Comparison of ENCODE assay signal across 8 mouse cellular contexts in genomic region chr8:20285523-20285922, GRCm38 (mm10).
DNase-seq lines count a peak whose midpoint lies in the region; TF ChIP-seq lines count a peak whose summit lies in the region.
"Not testable (repeated sequence)": the region's sequence is repeated elsewhere in the genome, so short reads cannot be mapped to it uniquely, and the experiment has no call there.

No protein-coding gene starts in this region.

- not testable (repeated sequence) for H3K9ac ChIP-seq in MEL (ENCODE audit: control insufficient read depth, low read depth, low read length, poor library complexity, severe bottlenecking); heart, adult 2 months (ENCODE audit: low read depth, low read length)

- not testable (repeated sequence) for H3K4me1 ChIP-seq in MEL (ENCODE audit: control insufficient read depth in 1 of 2, insufficient read depth in 2 of 2, low read length in 2 of 2); heart, adult 2 months (ENCODE audit: control insufficient read depth, insufficient read depth, low read length)

- not testable (repeated sequence) for H3K27me3 ChIP-seq in MEL (ENCODE audit: control insufficient read depth in 1 of 2, insufficient read depth in 2 of 2, low read length in 2 of 2); heart, adult 2 months (ENCODE audit: control insufficient read depth, insufficient read depth, low read length)

- not testable (repeated sequence) for TF ChIP-seq EP300 in MEL (IDR thresholded peaks at IDR 0.05; ENCODE audit: low read depth in 1 of 2, low read length in 2 of 2); heart, adult 2 months (IDR thresholded peaks at IDR 0.05; ENCODE audit: insufficient read depth, low read depth, low read length)

- intact Hi-C loops in heart, adult 2 months (cut with DNase I) = not testable (repeated sequence)

- H3K27ac ChIP-seq in MEL (ENCODE audit: control insufficient read depth, low read depth, low read length); heart, adult 2 months: not testable (repeated sequence)

- not testable (repeated sequence) for TF ChIP-seq RAD21 in MEL (IDR thresholded peaks at IDR 0.05; ENCODE audit: low read depth, low read length)

- DNase-seq in A20 (ENCODE audit: low read depth, low spot score) (peak; percentile 45), MEL (ENCODE audit: low read depth, low spot score) (peak; percentile 14), NIH3T3 (ENCODE audit: low read depth) (peak; percentile 3), ZHBTc4 (ENCODE audit: low read depth, low spot score) (peak; percentile 4)
- DNase-seq in heart, adult 2 months = peak; percentile 6 to 20
- peak; percentile 2 for DNase-seq in kidney, postnatal 14 days
- DNase-seq in testis, postnatal 14 days (ENCODE audit: low spot score) = peak; percentile 3
- DNase-seq in yolk sac, embryonic 10.5 days (ENCODE audit: low spot score) = peak; percentile 0

- not testable (repeated sequence) for H3K9me3 ChIP-seq in MEL (replicated peaks; ENCODE audit: insufficient read depth, low read length)

- 92% methylated on average over 2 of the region's 3 CpGs for WGBS in heart, adult 2 months

- not testable (repeated sequence) for TF ChIP-seq CTCF in MEL (IDR thresholded peaks at IDR 0.05 in 2 of 3, conservative IDR thresholded peaks at IDR 0.05 in 1 of 3; ENCODE audit: control insufficient read depth in 1 of 3, insufficient read depth in 1 of 3, low read depth in 2 of 3, low read length in 3 of 3, poor library complexity in 1 of 3, severe bottlenecking in 1 of 3); heart, adult 2 months (IDR thresholded peaks at IDR 0.05)

- not testable (repeated sequence) for H3K79me2 ChIP-seq in MEL (ENCODE audit: control insufficient read depth, insufficient read depth, low read length, poor library complexity); heart, adult 2 months (replicated peaks; ENCODE audit: control insufficient read depth, insufficient read depth, low read length)

- H3K36me3 ChIP-seq in MEL (ENCODE audit: control insufficient read depth in 1 of 2, insufficient read depth in 2 of 2, low read length in 2 of 2); heart, adult 2 months (ENCODE audit: control insufficient read depth, insufficient read depth, low read length): not testable (repeated sequence)

- TF ChIP-seq POLR2A in MEL (IDR thresholded peaks at IDR 0.05; ENCODE audit: control insufficient read depth in 1 of 2, insufficient read depth in 1 of 2, low read depth in 1 of 2, low read length in 2 of 2, poor library complexity in 1 of 2); heart, adult 2 months (IDR thresholded peaks at IDR 0.05; ENCODE audit: insufficient read depth, low read depth, low read length): not testable (repeated sequence)

- not testable (repeated sequence) for H3K4me3 ChIP-seq in MEL (ENCODE audit: control insufficient read depth in 1 of 2, insufficient read depth in 1 of 2, low read depth in 2 of 2, low read length in 2 of 2); heart, adult 2 months
